Mouse (Mus musculus) brain, embryonic 14.5 days (tissue): Measurements from ENCODE around the gene Cxcr5.

ENCODE experiments used
- CTCF ChIP-seq: fragments of 200-500 bp; IDR thresholded peaks from 2 replicates; pipeline ENCODE4 v1.5.1; 2012; ENCODE audit warnings: inconsistent platforms, mild to moderate bottlenecking, moderate library complexity, borderline replicate concordance; ENCODE audit not compliant: insufficient read depth, insufficient read length; ENCODE audit errors: extremely low read depth
- POLR2A ChIP-seq: fragments of 200-500 bp; IDR thresholded peaks from 2 replicates; pipeline ENCODE4 v1.6.1; 2012; ENCODE audit warnings: mild to moderate bottlenecking, inconsistent platforms, borderline replicate concordance; ENCODE audit not compliant: poor library complexity, insufficient read depth, insufficient read length, severe bottlenecking; ENCODE audit errors: extremely low read depth

DNA sequence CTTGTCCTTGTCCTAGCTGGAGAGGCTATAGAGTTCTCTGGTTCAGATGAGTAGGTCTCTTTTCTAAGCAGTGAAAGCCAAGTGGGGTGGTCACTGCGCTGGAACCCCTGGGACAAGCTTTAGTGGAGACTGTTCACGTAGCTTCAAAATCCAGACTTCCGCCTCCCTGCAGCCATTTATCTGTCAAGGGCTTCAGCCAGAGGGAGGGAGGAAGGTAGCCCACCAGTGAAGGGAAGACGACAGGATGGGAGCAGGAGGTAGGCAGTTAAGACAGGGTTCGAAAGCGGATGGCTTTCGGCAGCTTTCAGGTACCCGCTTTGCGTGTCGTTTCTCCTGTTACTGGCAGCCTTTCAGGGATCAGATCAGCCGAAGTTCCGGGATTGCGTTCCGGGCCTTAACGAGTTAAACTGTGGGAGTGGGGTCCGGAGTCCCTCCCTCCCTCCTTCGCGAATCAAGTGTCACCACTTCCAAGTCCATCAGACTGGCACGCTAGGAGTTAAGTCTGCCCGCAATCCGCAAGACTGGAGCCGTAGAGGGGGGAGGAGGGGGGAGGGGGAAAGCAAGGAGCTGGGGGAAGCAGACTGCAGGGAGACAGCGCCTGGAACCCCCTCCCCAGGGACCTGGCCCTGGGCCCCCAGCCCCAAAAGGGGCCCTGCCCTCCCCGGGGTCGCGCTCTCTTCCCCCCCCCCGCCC lies 83.3 kb downstream of the Cxcr5 start:
- TF ChIP-seq POLR2A (no peak), CTCF (no peak; the same call in 1 of the 2 replicates)
